Mouse (Mus musculus): ENCODE measurements around the gene Idnk. TPM values are rescaled to one million over a fixed set of nuclear protein-coding genes. Genes with fewer than 3 reads are reported as not detected.

Gene Idnk
- total and polyA plus RNA-seq, 2 experiments from 2014 or later = 18.4 to 54.3 TPM

DNA sequence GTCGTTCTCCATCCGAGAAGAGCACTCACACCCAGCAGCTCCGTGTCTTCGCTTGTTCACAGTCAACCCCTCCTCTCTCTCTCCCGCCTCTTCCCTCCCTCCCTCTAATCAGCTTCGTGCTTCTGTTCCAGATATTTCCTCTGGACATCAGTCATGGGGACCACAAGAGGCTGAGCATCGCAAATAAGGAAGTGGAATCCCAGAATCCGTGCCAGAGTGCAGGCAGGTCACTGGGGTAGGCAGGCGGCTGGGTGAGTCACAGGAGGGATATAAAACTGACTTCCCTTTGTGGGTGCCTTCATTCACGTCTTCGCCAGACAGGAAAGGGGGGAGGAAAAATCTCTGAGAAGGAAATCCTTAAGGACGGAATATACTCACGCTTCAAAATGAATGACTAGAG is 42.2 kb upstream of the Idnk start:
- no peak for TF ChIP-seq CTCF (IDR thresholded peaks at IDR 0.05)
- H3K4me2 ChIP-seq (ENCODE audit: low read depth, low read length, poor library complexity, severe bottlenecking) = no peak overlapping the region
- no peaks in the 10 kb centered on the region for H3K9me3 ChIP-seq (ENCODE audit: low read length)
- H3K27ac ChIP-seq (ENCODE audit: low read depth, low read length) = no peak overlapping the region
- 70% methylated on average over 13 of the region's 13 CpGs for WGBS
- H3K9ac ChIP-seq (replicated peaks; ENCODE audit: low read length, poor library complexity, severe bottlenecking) = no peak overlapping the region
- H3K4me3 ChIP-seq (ENCODE audit: low read depth, low read length) = no peak overlapping the region
- DNase-seq (ENCODE audit: low spot score) = no peak
- H3K27me3 ChIP-seq (ENCODE audit: insufficient read depth, low read length) = no peaks in the 10 kb centered on the region
- peaks cover 17% of the 10 kb centered on the region for H3K4me1 ChIP-seq (ENCODE audit: insufficient read depth, low read length)
- H3K36me3 ChIP-seq (ENCODE audit: insufficient read depth, low read length) = no peaks in the 10 kb centered on the region
- ATAC-seq (ENCODE audit: low FRiP score) = no peak

DNA sequence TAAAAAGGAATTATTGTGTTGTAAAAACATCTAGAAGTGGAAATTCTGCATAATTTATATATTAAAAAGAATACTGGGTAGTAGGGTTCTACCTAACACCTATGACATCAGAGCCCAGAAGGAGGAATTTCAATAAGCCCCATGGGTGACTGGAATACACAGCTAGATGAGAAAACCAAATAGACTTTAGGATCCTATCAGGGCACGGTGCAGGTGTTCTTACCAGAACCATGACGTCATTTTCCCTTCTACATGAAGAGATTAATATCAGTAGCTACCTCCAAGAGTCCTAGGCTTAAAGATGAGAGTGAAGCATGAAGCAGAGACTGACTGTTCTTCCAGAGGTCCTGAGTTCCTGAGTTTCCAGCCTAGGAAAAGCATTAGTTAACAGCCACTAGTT is 40.6 kb upstream of the Idnk start:
- Histone ChIP-seq H3K4me3 (ENCODE audit: low read depth, low read length) (no peak overlapping the region), H3K4me1 (ENCODE audit: insufficient read depth, low read length) (peaks cover 10% of the 10 kb centered on the region), H3K36me3 (ENCODE audit: insufficient read depth, low read length) (no peaks in the 10 kb centered on the region), H3K9me3 (ENCODE audit: low read length) (no peaks in the 10 kb centered on the region), H3K27ac (ENCODE audit: low read depth, low read length) (no peak overlapping the region), H3K4me2 (ENCODE audit: low read depth, low read length, poor library complexity, severe bottlenecking) (no peak overlapping the region), H3K9ac (replicated peaks; ENCODE audit: low read length, poor library complexity, severe bottlenecking) (no peak overlapping the region), H3K27me3 (ENCODE audit: insufficient read depth, low read length) (no peaks in the 10 kb centered on the region)
- DNase-seq (ENCODE audit: low spot score) (no peak), ATAC-seq (ENCODE audit: low FRiP score) (no peak)
- WGBS = 93% methylated on average over 2 of the region's 2 CpGs
- TF ChIP-seq CTCF (IDR thresholded peaks at IDR 0.05) = no peak

DNA sequence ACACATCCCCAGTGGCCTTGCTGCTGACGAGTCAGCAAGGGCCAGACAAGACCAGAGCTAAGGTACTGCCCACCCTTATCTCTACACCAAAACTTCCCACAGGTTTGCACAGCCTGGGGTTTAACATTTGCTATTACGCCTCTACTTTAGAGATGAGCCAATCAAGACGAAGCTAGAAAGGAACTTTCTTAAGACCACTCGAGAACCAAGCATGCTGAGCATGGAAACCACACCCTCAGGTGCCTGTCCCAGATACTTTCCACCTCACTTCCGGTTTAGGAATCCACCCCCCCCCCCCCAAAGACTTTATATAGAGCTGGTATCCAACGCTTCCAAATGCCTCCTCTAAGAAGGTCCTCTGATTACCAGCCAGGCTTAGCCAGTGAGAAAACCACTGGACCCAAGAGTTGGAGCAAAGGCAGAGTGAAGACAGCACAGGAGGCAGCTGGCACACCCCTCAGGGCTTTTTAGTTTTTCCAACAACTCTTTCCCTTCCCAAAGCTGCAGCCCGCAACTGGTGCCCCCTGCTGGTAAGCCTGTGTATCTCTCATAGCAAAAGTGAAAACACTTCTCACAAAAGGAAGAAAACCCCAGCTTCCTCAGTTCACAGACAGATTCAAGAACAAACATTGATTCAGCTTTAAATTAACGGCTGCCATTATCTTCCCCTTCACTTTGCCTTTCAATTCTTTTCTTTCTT is 40.0 kb upstream of the Idnk start:
- 71% methylated on average over 8 of the region's 8 CpGs for WGBS
- DNase-seq (ENCODE audit: low spot score) = peak; percentile 57

DNA sequence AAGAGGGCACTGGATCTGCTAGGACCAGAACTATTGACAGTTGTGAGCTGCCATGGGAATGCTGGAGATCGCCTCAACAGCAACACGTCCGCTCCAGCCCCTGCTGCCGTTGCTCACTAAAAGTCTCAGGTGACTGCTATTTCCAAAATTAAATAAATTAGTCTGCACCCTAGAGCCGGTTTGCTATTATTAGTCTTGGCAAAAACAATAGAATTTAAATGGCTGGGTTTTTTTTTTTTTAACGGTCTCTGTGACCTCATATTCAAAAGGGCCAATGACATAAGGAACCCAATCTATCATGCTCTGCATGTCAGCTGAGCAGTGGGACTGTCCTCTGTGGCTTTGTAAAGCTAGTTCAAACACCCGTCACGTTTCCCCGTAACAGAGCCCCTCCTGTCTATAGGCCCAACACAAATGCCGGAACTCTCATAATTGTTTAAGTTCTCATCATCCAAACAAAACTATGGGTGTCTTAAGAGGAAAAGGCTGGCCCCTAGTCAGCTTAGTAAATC is 34.6 kb upstream of the Idnk start:
- no peak for TF ChIP-seq CTCF (IDR thresholded peaks at IDR 0.05)
- H3K36me3 ChIP-seq (ENCODE audit: insufficient read depth, low read length) = no peaks in the 10 kb centered on the region
- H3K27me3 ChIP-seq (ENCODE audit: insufficient read depth, low read length) = no peaks in the 10 kb centered on the region
- ATAC-seq (ENCODE audit: low FRiP score) (no peak), DNase-seq (ENCODE audit: low spot score) (no peak)
- H3K4me3 ChIP-seq (ENCODE audit: low read depth, low read length) = no peak overlapping the region
- no peak overlapping the region for H3K9ac ChIP-seq (replicated peaks; ENCODE audit: low read length, poor library complexity, severe bottlenecking)
- WGBS = 65% methylated on average over 10 of the region's 10 CpGs
- no peaks in the 10 kb centered on the region for H3K9me3 ChIP-seq (ENCODE audit: low read length)
- H3K4me2 ChIP-seq (ENCODE audit: low read depth, low read length, poor library complexity, severe bottlenecking) = no peak overlapping the region
- H3K27ac ChIP-seq (ENCODE audit: low read depth, low read length) = no peak overlapping the region
- H3K4me1 ChIP-seq (ENCODE audit: insufficient read depth, low read length) = peaks cover 3% of the 10 kb centered on the region; the same call in 1 of the 2 replicates

More for the DNA sequence above, 40.0 kb upstream of the Idnk start:
- TF ChIP-seq CTCF (IDR thresholded peaks at IDR 0.05) = peak; percentile 73
- H3K4me2 ChIP-seq (ENCODE audit: low read depth, low read length, poor library complexity, severe bottlenecking) = no peak overlapping the region
- no peak overlapping the region for H3K27ac ChIP-seq (ENCODE audit: low read depth, low read length)
- no peak for ATAC-seq (ENCODE audit: low FRiP score)
- peaks cover 4% of the 10 kb centered on the region; the same call in 1 of the 2 replicates for H3K4me1 ChIP-seq (ENCODE audit: insufficient read depth, low read length)
- H3K9me3 ChIP-seq (ENCODE audit: low read length) = no peaks in the 10 kb centered on the region
- H3K27me3 ChIP-seq (ENCODE audit: insufficient read depth, low read length) = no peaks in the 10 kb centered on the region
- no peak overlapping the region for H3K4me3 ChIP-seq (ENCODE audit: low read depth, low read length)
- no peaks in the 10 kb centered on the region for H3K36me3 ChIP-seq (ENCODE audit: insufficient read depth, low read length)
- no peak overlapping the region for H3K9ac ChIP-seq (replicated peaks; ENCODE audit: low read length, poor library complexity, severe bottlenecking)

DNA sequence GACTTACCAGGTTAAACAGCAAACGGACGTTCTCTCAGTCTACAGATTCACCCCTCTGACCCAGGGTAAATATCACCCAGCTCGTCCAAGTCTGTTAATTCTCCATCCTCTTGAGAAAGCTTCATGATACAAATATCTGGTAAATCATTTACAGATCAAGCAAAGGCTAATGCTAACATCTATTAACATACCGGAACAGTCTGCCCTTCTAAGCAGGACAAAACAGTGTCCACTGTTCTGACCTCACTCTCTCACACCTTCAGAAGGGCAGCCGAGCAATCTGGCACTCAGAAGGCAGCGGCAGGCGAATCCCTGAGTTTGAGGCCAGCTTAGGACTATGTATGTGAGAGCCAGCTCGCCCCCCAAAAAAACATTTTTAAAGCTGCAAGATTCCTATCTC is 34.1 kb upstream of the Idnk start:
- ATAC-seq (ENCODE audit: low FRiP score) (no peak), DNase-seq (ENCODE audit: low spot score) (no peak)
- no peak for TF ChIP-seq CTCF (IDR thresholded peaks at IDR 0.05)
- Histone ChIP-seq H3K27ac (ENCODE audit: low read depth, low read length) (no peak overlapping the region), H3K27me3 (ENCODE audit: insufficient read depth, low read length) (no peaks in the 10 kb centered on the region), H3K9ac (replicated peaks; ENCODE audit: low read length, poor library complexity, severe bottlenecking) (no peak overlapping the region), H3K9me3 (ENCODE audit: low read length) (no peaks in the 10 kb centered on the region), H3K36me3 (ENCODE audit: insufficient read depth, low read length) (no peaks in the 10 kb centered on the region), H3K4me1 (ENCODE audit: insufficient read depth, low read length) (peaks cover 3% of the 10 kb centered on the region; the same call in 1 of the 2 replicates), H3K4me3 (ENCODE audit: low read depth, low read length) (no peak overlapping the region), H3K4me2 (ENCODE audit: low read depth, low read length, poor library complexity, severe bottlenecking) (no peak overlapping the region)
- 72% methylated on average over 8 of the region's 8 CpGs for WGBS

DNA sequence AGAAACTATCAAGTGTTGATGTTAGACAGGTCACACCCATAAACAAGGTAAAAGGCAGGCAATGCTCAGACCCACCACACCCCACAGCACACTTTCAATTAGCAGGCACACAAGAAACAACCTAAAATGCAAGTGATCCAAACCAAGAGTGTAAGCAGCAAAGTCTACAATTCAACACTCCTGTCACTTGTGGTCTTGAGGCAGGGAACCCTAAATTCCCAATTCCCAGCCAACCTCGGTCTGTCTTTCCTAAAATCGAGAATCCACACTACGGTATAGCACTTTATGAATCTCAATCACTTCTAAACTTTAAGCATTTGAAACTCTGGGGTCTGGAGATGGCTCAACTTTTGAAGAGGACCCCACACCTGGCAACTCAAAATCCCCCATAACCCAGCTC is 33.2 kb upstream of the Idnk start:
- no peak overlapping the region for H3K9ac ChIP-seq (replicated peaks; ENCODE audit: low read length, poor library complexity, severe bottlenecking)
- no peak for ATAC-seq (ENCODE audit: low FRiP score)
- no peak overlapping the region for H3K4me3 ChIP-seq (ENCODE audit: low read depth, low read length)
- no peak for TF ChIP-seq CTCF (IDR thresholded peaks at IDR 0.05)
- H3K4me1 ChIP-seq (ENCODE audit: insufficient read depth, low read length) = peaks cover 3% of the 10 kb centered on the region; the same call in 1 of the 2 replicates
- no peak overlapping the region for H3K27ac ChIP-seq (ENCODE audit: low read depth, low read length)
- H3K4me2 ChIP-seq (ENCODE audit: low read depth, low read length, poor library complexity, severe bottlenecking) = no peak overlapping the region
- 85% methylated on average over 3 of the region's 3 CpGs for WGBS
- H3K27me3 ChIP-seq (ENCODE audit: insufficient read depth, low read length) = no peaks in the 10 kb centered on the region
- H3K9me3 ChIP-seq (ENCODE audit: low read length) = no peaks in the 10 kb centered on the region
- no peak for DNase-seq (ENCODE audit: low spot score)
- no peaks in the 10 kb centered on the region for H3K36me3 ChIP-seq (ENCODE audit: insufficient read depth, low read length)
